In genomic region chr15:79928736-79929135, GRCm38 (mm10) we compare ENCODE assay signal across 12 mouse cellular contexts. TPM values are rescaled to one million over a fixed set of nuclear protein-coding genes. Genes with fewer than 3 reads are reported as not detected.
DNase-seq lines count a peak whose midpoint lies in the region; ATAC-seq and TF ChIP-seq lines count a peak whose summit lies in the region.
"Had no signal": no experiment of that assay in that cellular context is flagged by ENCODE, and none has a peak within 500 bp of the region (broad histone marks: within the 10 kb centered on the region; RNA-seq: fewer than 3 reads in every experiment).

No protein-coding gene starts in this region.

- peak overlapping the region; percentile 73; the same call in 1 of the 2 replicates for H3K9ac ChIP-seq in liver, embryonic 11.5 days (ENCODE audit: low read depth, low read length)

- intact Hi-C loops in heart, postnatal 25 days (cut with DNase I) = loop anchor here (5.0 kb wide), 1 partner anchor 96 kb away; the partner anchor contains the start of genes Cbx6 and Npcd

- peak; percentile 91 for DNase-seq in heart, adult 11 months
- no peak for DNase-seq in heart, postnatal 25 days (ENCODE audit: low spot score)
- DNase-seq in liver, embryonic 11.5 days (ENCODE audit: low spot score) = no peak
- DNase-seq in liver = no peak
- no peak for DNase-seq in right cerebral cortex, postnatal 4 days
- DNase-seq in adrenal gland, adult 18-20 months (ENCODE audit: low spot score in 2 of 2) = no peak
- DNase-seq: kidney, adult 8-10 months; thymus, postnatal 14 days had no signal

- peaks cover 18% of the 10 kb centered on the region for H3K4me1 ChIP-seq in liver, embryonic 11.5 days (replicated peaks; ENCODE audit: control insufficient read depth, insufficient read depth, low read length)
- H3K4me1 ChIP-seq in E14TG2a.4 (replicated peaks; ENCODE audit: low read depth, low read length) = peaks cover 65% of the 10 kb centered on the region
- peaks cover 29% of the 10 kb centered on the region for H3K4me1 ChIP-seq in bone marrow macrophage, adult 2 months (ENCODE audit: control insufficient read depth, insufficient read depth, low read length)

- peaks cover 21% of the 10 kb centered on the region for H3K27me3 ChIP-seq in liver, embryonic 11.5 days (replicated peaks; ENCODE audit: control insufficient read depth, insufficient read depth, low read length)
- H3K27me3 ChIP-seq in E14TG2a.4 (ENCODE audit: insufficient read depth, low read length) = no peaks in the 10 kb centered on the region

- H3K4me3 ChIP-seq in liver, embryonic 11.5 days (ENCODE audit: low read depth, low read length) = no peak overlapping the region
- H3K4me3 ChIP-seq in E14TG2a.4 (replicated peaks; ENCODE audit: low read length) = peak overlapping the region; percentile 87
- H3K4me3 ChIP-seq in bone marrow macrophage, adult 2 months (ENCODE audit: insufficient read depth, low read length) = no peak overlapping the region

- peak overlapping the region; percentile 89 for H3K27ac ChIP-seq in liver, embryonic 11.5 days (ENCODE audit: low read depth, low read length)
- H3K27ac ChIP-seq in bone marrow macrophage, adult 2 months (ENCODE audit: insufficient read depth, low read depth, low read length) = peak overlapping the region; percentile 66; the same call in 1 of the 2 replicates

- TF ChIP-seq POLR2A in bone marrow macrophage, adult 2 months (IDR thresholded peaks at IDR 0.05; ENCODE audit: borderline replicate concordance, low read depth, low read length) = no peak

- H3K4me2 ChIP-seq in liver, embryonic 11.5 days = peak overlapping the region; percentile 69; the same call in 1 of the 2 replicates

- no peak for TF ChIP-seq CTCF in E14TG2a.4 (conservative IDR thresholded peaks at IDR 0.05; ENCODE audit: low read length)
- TF ChIP-seq CTCF in bone marrow macrophage, adult 2 months (IDR thresholded peaks at IDR 0.05; ENCODE audit: low read depth, low read length) = no peak

- 72% methylated on average over 2 of the region's 2 CpGs for WGBS in liver, embryonic 11.5 days

- ATAC-seq in liver, embryonic 11.5 days (replicated peaks; ENCODE audit: low FRiP score) = no peak

- no peaks in the 10 kb centered on the region for H3K9me3 ChIP-seq in liver, embryonic 11.5 days (ENCODE audit: control insufficient read depth, low read length)
- no peaks in the 10 kb centered on the region for H3K9me3 ChIP-seq in E14TG2a.4 (ENCODE audit: low read length)
- H3K9me3 ChIP-seq: embryonic facial prominence, embryonic 10.5 days; limb, embryonic 15.5 days had no signal

- H3K36me3 ChIP-seq in liver, embryonic 11.5 days (ENCODE audit: control insufficient read depth, insufficient read depth, low read length) = no peaks in the 10 kb centered on the region
- H3K36me3 ChIP-seq in E14TG2a.4 (ENCODE audit: insufficient read depth, low read length) = peaks cover 67% of the 10 kb centered on the region
- H3K36me3 ChIP-seq: embryonic facial prominence, embryonic 10.5 days; limb, embryonic 15.5 days had no signal

RNA-seq across cellular contexts. Expression of gene Apobec3, which starts 37.3 kb away (rescaled TPM):
- 1 to 10 TPM; 6.3 to 6.4 TPM for total RNA-seq in heart, postnatal 25 days (2021)
- polyA plus RNA-seq in liver, embryonic 11.5 days (2014; fragmentation: Nextera tagmentation; extraction: Ambion mirVana) = 72.8 and 76.7 TPM in 2 replicates
- 179 and 198 TPM in 2 replicates for polyA plus RNA-seq in bone marrow macrophage, adult 2 months (2012; ENCODE audit: insufficient read depth, insufficient read length, missing spikeins)
- total RNA-seq in adrenal gland, adult 18-20 months (2021) = 10 to 100 TPM; 12.8 to 13.0 TPM

RNA-seq across cellular contexts. Expression of gene Cbx7, which starts 42.2 kb away (rescaled TPM):
- 1 to 10 TPM; 9.4 to 9.8 TPM for total RNA-seq in heart, postnatal 25 days (2021)
- 2.5 TPM in 2 replicates for polyA plus RNA-seq in liver, embryonic 11.5 days (2014; fragmentation: Nextera tagmentation; extraction: Ambion mirVana)
- 18.5 and 32.9 TPM in 2 replicates for polyA plus RNA-seq in bone marrow macrophage, adult 2 months (2012; ENCODE audit: insufficient read depth, insufficient read length, missing spikeins)
- 10 to 100 TPM; 20.8 to 24.7 TPM for total RNA-seq in adrenal gland, adult 18-20 months (2021)
